In the genomic region with DNA sequence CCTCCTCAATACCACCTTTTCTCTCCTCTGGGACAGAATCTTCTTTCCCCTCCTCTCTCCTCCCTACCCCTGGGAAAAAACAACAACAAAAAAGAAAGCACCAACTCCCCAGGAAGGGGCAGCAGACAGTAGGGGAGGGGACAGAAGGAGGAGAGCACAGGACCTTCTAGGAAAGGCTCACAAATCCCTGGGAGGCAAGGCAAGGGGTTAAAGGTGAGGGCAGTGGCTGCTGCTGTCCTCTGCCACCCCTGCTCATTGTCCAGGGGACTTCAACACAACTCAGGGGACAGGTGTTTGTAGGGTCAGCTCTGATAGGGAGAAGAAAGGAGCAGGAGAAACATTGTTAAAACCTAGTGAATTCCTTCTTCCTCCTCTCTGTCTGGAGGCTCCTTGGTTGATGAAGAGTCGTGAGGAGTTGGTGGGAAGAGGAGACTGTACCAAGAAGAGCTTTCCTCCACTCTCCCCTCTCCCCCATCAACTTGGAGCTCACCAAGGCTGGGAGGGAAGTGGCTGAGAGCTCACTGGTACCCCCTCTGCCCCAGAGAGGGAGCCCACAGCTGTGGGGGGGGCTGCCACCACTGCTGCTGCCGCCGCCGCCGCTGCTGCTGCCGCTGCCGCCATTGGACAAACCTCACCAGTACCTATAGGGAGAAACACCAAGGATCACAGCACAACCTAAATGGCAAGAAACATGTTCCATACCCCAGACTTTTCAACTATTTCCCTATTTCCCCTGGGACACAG, we compare ENCODE assay signal across 8 mouse cellular contexts. TPM values are rescaled to one million over a fixed set of nuclear protein-coding genes. Genes with fewer than 3 reads are reported as not detected.
DNase-seq lines count a peak whose midpoint lies in the region; ATAC-seq and TF ChIP-seq lines count a peak whose summit lies in the region.

No protein-coding gene starts in this region.

- TF ChIP-seq POLR2A in thymus, adult 2 months (IDR thresholded peaks at IDR 0.05; ENCODE audit: control insufficient read depth, extremely low read depth, insufficient read depth, low read length, poor library complexity), result no peak

- DNase-seq in thymus, adult 2 months, result peak; percentile 47
- DNase-seq in thymus, adult 18-20 months, result no peak
- peak; percentile 59 for DNase-seq in thymus, postnatal 4 days
- no peak for DNase-seq in urinary bladder, postnatal 25 days (ENCODE audit: low spot score)
- no peak for DNase-seq in layer of hippocampus, adult 11-12 months (ENCODE audit: low spot score)

- no peaks in the 10 kb centered on the region for H3K9me3 ChIP-seq in erythroblast, embryonic 14.5 days (ENCODE audit: control insufficient read depth, low read length)
- no peaks in the 10 kb centered on the region for H3K9me3 ChIP-seq in limb, embryonic 15.5 days

- H3K4me1 ChIP-seq in erythroblast, embryonic 14.5 days (ENCODE audit: control insufficient read depth), result peaks cover 62% of the 10 kb centered on the region
- H3K4me1 ChIP-seq in thymus, adult 2 months (replicated peaks; ENCODE audit: control insufficient read depth, insufficient read depth, low read length), result peaks cover 64% of the 10 kb centered on the region
- H3K4me1 ChIP-seq in limb, embryonic 15.5 days, result peaks cover 72% of the 10 kb centered on the region

- H3K27ac ChIP-seq in thymus, adult 2 months (ENCODE audit: control insufficient read depth, insufficient read depth, low read length), result peak overlapping the region; percentile 20; the same call in 1 of the 2 replicates
- peak overlapping the region; percentile 89 for H3K27ac ChIP-seq in limb, embryonic 15.5 days

- 62% methylated on average over 7 of the region's 7 CpGs for WGBS in thymus, adult 2 months
- WGBS in limb, embryonic 15.5 days, result 80% methylated on average over 7 of the region's 7 CpGs

- H3K4me2 ChIP-seq in limb, embryonic 15.5 days, result peak overlapping the region; percentile 82

- no peak for ATAC-seq in erythroblast, adult 5-6 weeks (replicated peaks; ENCODE audit: low FRiP score, poor library complexity, severe bottlenecking)
- no peak for ATAC-seq in limb, embryonic 15.5 days (ENCODE audit: insufficient number of reproducible peaks, low FRiP score, low TSS enrichment, low read depth)

- peaks cover 50% of the 10 kb centered on the region for H3K36me3 ChIP-seq in erythroblast, embryonic 14.5 days (ENCODE audit: control insufficient read depth)
- peaks cover 7% of the 10 kb centered on the region; the same call in 1 of the 2 replicates for H3K36me3 ChIP-seq in thymus, adult 2 months (ENCODE audit: control insufficient read depth, insufficient read depth, low read length)
- H3K36me3 ChIP-seq in limb, embryonic 15.5 days, result peaks cover 28% of the 10 kb centered on the region

- no peak overlapping the region; the same call in 1 of the 2 replicates for H3K9ac ChIP-seq in limb, embryonic 15.5 days

- peaks cover 7% of the 10 kb centered on the region for H3K27me3 ChIP-seq in erythroblast, embryonic 14.5 days (ENCODE audit: control insufficient read depth)
- H3K27me3 ChIP-seq in thymus, adult 2 months (ENCODE audit: control insufficient read depth, insufficient read depth, low read length), result no peaks in the 10 kb centered on the region
- H3K27me3 ChIP-seq in limb, embryonic 15.5 days, result no peaks in the 10 kb centered on the region

- H3K4me3 ChIP-seq in erythroblast, embryonic 14.5 days (replicated peaks), result peak overlapping the region; percentile 94
- H3K4me3 ChIP-seq in thymus, adult 2 months (ENCODE audit: control insufficient read depth, insufficient read depth, low read length), result peak overlapping the region; percentile 86; the same call in 1 of the 2 replicates
- H3K4me3 ChIP-seq in limb, embryonic 15.5 days, result peak overlapping the region; percentile 88; the same call in 1 of the 2 replicates

- TF ChIP-seq CTCF in thymus, adult 2 months (IDR thresholded peaks at IDR 0.05; ENCODE audit: borderline replicate concordance, control insufficient read depth, extremely low read depth, insufficient read depth, low read length, poor library complexity), result no peak

RNA-seq across cellular contexts. Expression of gene Prrt2, which starts 1.7 kb away (rescaled TPM):
- 0.04 and 0.17 TPM in 2 replicates for polyA plus RNA-seq in erythroblast, embryonic 14.5 days (2012)
- total RNA-seq in erythroblast, adult 5-6 weeks (2015; ENCODE audit: low replicate concordance), result not detected in 2 replicates
- 1.5 TPM in 1 of 2 replicates, not detected in the other for total RNA-seq in erythroblast, adult 5-6 weeks (2017; ENCODE audit: low replicate concordance)
- polyA plus RNA-seq in thymus, adult 2 months (2012; rRNA removed), result 49.7 and 53.1 TPM in 2 replicates
- polyA plus RNA-seq in limb, embryonic 15.5 days (2015; fragmentation: Nextera tagmentation; extraction: Ambion mirVana), result 16.5 and 17.5 TPM in 2 replicates

RNA-seq across cellular contexts. Expression of gene Gm42742, which starts 1.8 kb away (rescaled TPM):
- 15.4 and 20.8 TPM in 2 replicates for polyA plus RNA-seq in erythroblast, embryonic 14.5 days (2012)
- total RNA-seq in erythroblast, adult 5-6 weeks (2015; ENCODE audit: low replicate concordance), result 1.7 and 1.9 TPM in 2 replicates
- 8.1 and 9.1 TPM in 2 replicates for total RNA-seq in erythroblast, adult 5-6 weeks (2017; ENCODE audit: low replicate concordance)
- 103 and 113 TPM in 2 replicates for polyA plus RNA-seq in thymus, adult 2 months (2012; rRNA removed)
- polyA plus RNA-seq in limb, embryonic 15.5 days (2015; fragmentation: Nextera tagmentation; extraction: Ambion mirVana), result 28.9 and 58.2 TPM in 2 replicates

RNA-seq across cellular contexts. Expression of gene Maz, which starts 4.1 kb away (rescaled TPM):
- 173 and 193 TPM in 2 replicates for polyA plus RNA-seq in erythroblast, embryonic 14.5 days (2012)
- total RNA-seq in erythroblast, adult 5-6 weeks (2015; ENCODE audit: low replicate concordance), result 44.9 and 51.3 TPM in 2 replicates
- total RNA-seq in erythroblast, adult 5-6 weeks (2017; ENCODE audit: low replicate concordance), result 25.0 and 49.5 TPM in 2 replicates
- 954 and 1,846 TPM in 2 replicates for polyA plus RNA-seq in thymus, adult 2 months (2012; rRNA removed)
- 49.8 and 54.8 TPM in 2 replicates for polyA plus RNA-seq in limb, embryonic 15.5 days (2015; fragmentation: Nextera tagmentation; extraction: Ambion mirVana)

RNA-seq across cellular contexts. Expression of gene Pagr1a, which starts 5.5 kb away (rescaled TPM):
- 8.2 and 13.3 TPM in 2 replicates for polyA plus RNA-seq in erythroblast, embryonic 14.5 days (2012)
- total RNA-seq in erythroblast, adult 5-6 weeks (2015; ENCODE audit: low replicate concordance), result 13.4 and 18.8 TPM in 2 replicates
- total RNA-seq in erythroblast, adult 5-6 weeks (2017; ENCODE audit: low replicate concordance), result 7.0 and 7.1 TPM in 2 replicates
- polyA plus RNA-seq in thymus, adult 2 months (2012; rRNA removed), result 11.9 and 12.7 TPM in 2 replicates
- 46.7 and 85.6 TPM in 2 replicates for polyA plus RNA-seq in limb, embryonic 15.5 days (2015; fragmentation: Nextera tagmentation; extraction: Ambion mirVana)

RNA-seq across cellular contexts. Expression of gene Pagr1b, which starts 6.4 kb away (rescaled TPM):
- polyA plus RNA-seq in erythroblast, embryonic 14.5 days (2012), result not detected in 2 replicates
- total RNA-seq in erythroblast, adult 5-6 weeks (2015; ENCODE audit: low replicate concordance), result not detected in 2 replicates
- total RNA-seq in erythroblast, adult 5-6 weeks (2017; ENCODE audit: low replicate concordance), result not detected in 2 replicates
- polyA plus RNA-seq in thymus, adult 2 months (2012; rRNA removed), result 5.4 and 6.2 TPM in 2 replicates
- polyA plus RNA-seq in limb, embryonic 15.5 days (2015; fragmentation: Nextera tagmentation; extraction: Ambion mirVana), result 0.63 and 1.8 TPM in 2 replicates

Comparison
In these comparisons a context has a peak if more than half of its experiments do, and no peak if none do; other contexts are left out.
1. DNase-seq: peak in thymus, adult 2 months (single experiment) and thymus, postnatal 4 days (single experiment); none in thymus, adult 18-20 months (0 of 2), urinary bladder, postnatal 25 days (single experiment) and layer of hippocampus, adult 11-12 months (single experiment).
2. RNA of gene Prrt2, which starts 1.7 kb away (polyA plus RNA-seq): 49.7 to 53.1 TPM in thymus, adult 2 months and 16.5 to 17.5 TPM in limb, embryonic 15.5 days; 0.04 to 0.17 TPM in erythroblast, embryonic 14.5 days; every median in the first group is over 10 times any median in the second.
3. Peak in every context shown above with its lines, with median percentiles within 50 percentile points of each other: H3K4me3 ChIP-seq.